Mouse (Mus musculus) layer of hippocampus, adult 11-12 months (tissue): ENCODE results near the gene Celf2.

Experiments used
- DNase-seq: peaks from one replicate; pipeline ENCODE4 v3.0.0; 2022; ENCODE audit warnings: low spot score

Gene Celf2

GRCm38 (mm10) chr2:6867297-6867696, 642.1 kb downstream of the Celf2 start:
- no peak for DNase-seq

- DNase-seq = no peak
Measured at GRCm38 (mm10) chr2:6865785-6866184, 643.6 kb downstream of the Celf2 start.

GRCm38 (mm10) chr2:6850102-6850644, 659.2 kb downstream of the Celf2 start:
- no peak for DNase-seq

GRCm38 (mm10) chr2:6849388-6849787, 660.0 kb downstream of the Celf2 start:
- no peak for DNase-seq

GRCm38 (mm10) chr2:6830021-6830420, 679.3 kb downstream of the Celf2 start:
- DNase-seq = no peak

GRCm38 (mm10) chr2:6827583-6827982, 681.8 kb downstream of the Celf2 start:
- DNase-seq = no peak

GRCm38 (mm10) chr2:6823021-6823420, 686.3 kb downstream of the Celf2 start:
- no peak for DNase-seq

- DNase-seq = no peak
Measured at GRCm38 (mm10) chr2:6821593-6821992, 687.8 kb downstream of the Celf2 start.

GRCm38 (mm10) chr2:6815281-6815680, 694.1 kb downstream of the Celf2 start:
- no peak for DNase-seq

- no peak for DNase-seq
Measured at GRCm38 (mm10) chr2:6808736-6809135, 700.6 kb downstream of the Celf2 start.

GRCm38 (mm10) chr2:6796754-6797153, 712.6 kb downstream of the Celf2 start:
- no peak for DNase-seq

GRCm38 (mm10) chr2:6795995-6796588, 713.3 kb downstream of the Celf2 start:
- DNase-seq = no peak

- no peak for DNase-seq
Measured at GRCm38 (mm10) chr2:6794858-6795257, 714.5 kb downstream of the Celf2 start.

GRCm38 (mm10) chr2:6790876-6791275, 718.5 kb downstream of the Celf2 start:
- DNase-seq = no peak

- DNase-seq = no peak
Measured at GRCm38 (mm10) chr2:6786494-6787144, 722.7 kb downstream of the Celf2 start.

GRCm38 (mm10) chr2:6770214-6770613, 739.1 kb downstream of the Celf2 start:
- no peak for DNase-seq

GRCm38 (mm10) chr2:6762381-6762780, 747.0 kb downstream of the Celf2 start:
- DNase-seq = no peak

GRCm38 (mm10) chr2:6743173-6743572, 766.2 kb downstream of the Celf2 start:
- no peak for DNase-seq

GRCm38 (mm10) chr2:6739998-6740668, 769.2 kb downstream of the Celf2 start:
- DNase-seq = no peak

GRCm38 (mm10) chr2:6732026-6732425, 777.3 kb downstream of the Celf2 start:
- no peak for DNase-seq

- DNase-seq = no peak
Measured at GRCm38 (mm10) chr2:6730860-6731259, 778.5 kb downstream of the Celf2 start.

- no peak for DNase-seq
Measured at GRCm38 (mm10) chr2:6729984-6730383, 779.4 kb downstream of the Celf2 start.

- no peak for DNase-seq
Measured at GRCm38 (mm10) chr2:6728840-6729252, 780.5 kb downstream of the Celf2 start.
